Mouse (Mus musculus) CD4-positive naive resting alpha-beta T cell, adult 76 days (primary cell): Measurements from ENCODE around the gene Khsrp. TPM values are rescaled to one million over a fixed set of nuclear protein-coding genes. Genes with fewer than 3 reads are reported as not detected.

ENCODE experiments used
- total RNA-seq: library from RNA; stranded (reverse); gene quantifications from one replicate; pipeline ENCODE4 v1.2.4, GENCODE M21; 2023

Khsrp gene
- total RNA-seq, result 118 TPM

GRCm38 (mm10) chr17:57030931-57031660 lies at the start of gene Khsrp:
Gene Khsrp, minus strand, starts transcription at chr17:57031522.

DNA sequence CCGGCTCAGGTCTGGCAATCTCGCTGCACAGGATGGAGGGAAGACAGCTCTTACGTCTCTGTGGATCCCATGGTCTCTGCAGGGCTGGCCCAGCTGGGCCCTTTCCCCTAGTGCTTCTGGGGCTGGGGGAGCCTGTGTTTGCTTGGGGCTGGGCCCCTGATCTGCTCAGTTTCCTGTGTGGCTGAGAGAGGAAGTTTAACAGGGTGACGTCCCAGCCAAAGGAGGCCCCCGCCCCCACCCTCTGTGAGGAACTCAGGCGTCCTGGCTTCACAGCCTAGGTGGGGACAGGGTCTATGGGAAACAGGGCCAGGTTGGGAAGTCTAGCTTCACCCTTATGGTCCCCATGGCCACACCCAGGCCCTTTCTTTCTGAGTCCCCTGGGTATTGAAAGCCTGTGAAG lies 47.0 kb upstream of the Khsrp start, which contains the start of gene Dennd1c:
Gene Dennd1c (minus strand): TSS at position 179 of the 400 bp plus-strand sequence.

DNA sequence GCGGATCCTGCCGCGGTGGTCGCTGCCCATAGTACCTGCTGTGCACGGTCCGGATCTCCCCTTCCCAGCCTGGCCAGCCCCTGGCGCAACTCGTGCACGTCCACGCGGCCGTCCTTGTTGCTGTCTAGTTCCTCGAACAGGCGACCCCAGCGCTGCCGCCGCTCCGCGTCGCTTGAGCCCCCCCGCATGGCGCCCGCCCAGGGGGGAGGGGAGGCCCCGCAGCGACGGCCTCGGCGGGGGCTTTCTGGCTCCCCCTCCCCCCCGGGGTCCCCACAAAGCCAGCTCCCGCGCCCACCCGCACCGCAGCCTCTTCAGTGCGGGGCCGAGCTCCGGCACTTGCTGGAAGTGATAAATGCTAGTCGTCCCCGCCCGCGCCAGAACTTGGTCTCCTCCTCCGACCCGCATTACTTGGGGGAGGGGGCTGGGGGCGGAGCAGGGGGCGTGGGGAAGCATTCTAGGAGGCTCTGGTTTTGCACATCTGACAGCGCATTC lies 28.2 kb upstream of the Khsrp start, which contains the start of gene Slc25a23:
Gene Slc25a23 (minus strand): TSS at position 378 of the 492 bp plus-strand sequence.

GRCm38 (mm10) chr17:57058891-57059485 lies 27.7 kb upstream of the Khsrp start, which contains the start of gene Crb3:
Gene Crb3, plus strand, starts transcription at chr17:57059105.

GRCm38 (mm10) chr17:57041554-57041953 lies 10.2 kb upstream of the Khsrp start, which contains the start of gene Slc25a41:
Gene Slc25a41, minus strand, starts transcription at chr17:57041654.

DNA sequence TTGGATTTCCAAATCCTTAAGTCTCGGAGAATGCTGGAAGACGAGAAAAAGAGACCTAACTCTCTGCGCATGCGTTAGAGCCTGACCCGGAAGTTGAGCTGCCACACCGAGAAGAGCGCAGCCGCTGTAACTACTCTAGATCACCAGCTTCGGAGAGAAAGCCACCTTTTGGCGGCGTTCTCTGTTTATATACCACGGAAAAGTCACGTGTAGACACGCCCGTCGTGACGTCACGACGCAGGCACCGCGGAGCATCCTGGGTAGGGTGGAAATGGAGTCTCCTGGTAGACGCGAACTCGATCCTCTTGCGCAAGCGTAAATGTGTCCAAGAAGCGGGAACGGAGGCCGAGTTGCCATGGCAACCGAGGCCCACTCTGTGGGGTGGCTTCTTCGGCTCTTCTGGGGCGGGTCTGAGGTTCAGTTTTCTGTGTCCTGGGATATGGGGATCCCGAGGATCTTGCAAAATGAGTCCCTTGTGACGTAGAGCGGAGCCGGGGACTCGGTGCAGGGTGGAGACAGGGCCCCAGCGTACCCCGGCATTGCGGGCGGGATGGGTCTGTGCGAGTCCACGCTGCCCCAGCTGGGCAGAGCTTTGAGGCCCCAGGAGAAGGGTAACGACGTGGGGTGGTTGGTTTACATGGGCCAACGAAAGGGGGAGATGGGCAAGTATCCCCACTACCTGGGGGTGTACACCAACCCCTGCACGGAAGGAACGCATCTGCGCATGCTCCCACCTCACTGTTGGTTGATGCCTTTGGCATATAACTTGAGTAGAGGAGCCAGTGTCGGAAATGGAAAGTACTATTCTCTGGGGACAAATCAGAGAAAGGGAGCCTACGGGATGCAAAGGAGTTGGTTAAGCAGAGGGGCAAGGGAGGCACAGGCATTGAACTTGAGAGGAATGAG lies 19.8 kb downstream of the Khsrp start, which contains the start of the genes Gtf2f1 and Gm17949:
Gene Gtf2f1 (minus strand): TSS at position 53 of the 906 bp plus-strand sequence.
Gene Gm17949 (plus strand): TSS at position 234 of the 906 bp plus-strand sequence.

DNA sequence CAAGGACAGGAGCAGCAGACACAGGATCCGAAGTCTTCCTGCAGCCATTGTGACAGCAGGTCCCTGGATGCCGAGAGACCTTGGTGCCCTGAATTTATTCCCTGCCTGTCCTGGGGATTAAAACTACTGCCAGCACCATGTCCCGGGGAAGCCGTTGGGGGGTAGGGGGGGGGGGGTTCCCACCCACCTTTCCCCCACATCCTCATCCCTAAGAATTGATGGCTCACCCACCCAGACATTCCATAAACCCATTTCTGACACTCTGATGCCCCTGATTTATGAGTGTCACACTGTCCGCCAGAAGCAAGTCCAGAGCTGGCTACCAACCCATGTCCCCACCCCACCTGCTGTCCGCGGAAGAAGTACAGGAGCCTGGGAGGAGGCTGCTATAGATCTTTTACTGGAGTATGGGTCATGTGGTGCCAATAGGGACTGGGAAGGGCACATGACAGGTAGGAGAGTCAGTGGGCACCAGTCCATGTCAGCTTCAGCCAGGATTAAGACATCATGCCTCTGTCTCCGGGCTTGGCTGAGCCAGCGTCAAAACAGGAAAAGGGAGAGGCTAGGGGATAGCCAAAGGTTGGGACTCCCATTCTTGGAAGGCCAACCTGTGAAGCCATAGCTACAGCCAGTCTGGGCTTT lies 31.2 kb downstream of the Khsrp start, which contains the start of gene Pspn:
Gene Pspn (minus strand): TSS at position 51 of the 642 bp plus-strand sequence.

DNA sequence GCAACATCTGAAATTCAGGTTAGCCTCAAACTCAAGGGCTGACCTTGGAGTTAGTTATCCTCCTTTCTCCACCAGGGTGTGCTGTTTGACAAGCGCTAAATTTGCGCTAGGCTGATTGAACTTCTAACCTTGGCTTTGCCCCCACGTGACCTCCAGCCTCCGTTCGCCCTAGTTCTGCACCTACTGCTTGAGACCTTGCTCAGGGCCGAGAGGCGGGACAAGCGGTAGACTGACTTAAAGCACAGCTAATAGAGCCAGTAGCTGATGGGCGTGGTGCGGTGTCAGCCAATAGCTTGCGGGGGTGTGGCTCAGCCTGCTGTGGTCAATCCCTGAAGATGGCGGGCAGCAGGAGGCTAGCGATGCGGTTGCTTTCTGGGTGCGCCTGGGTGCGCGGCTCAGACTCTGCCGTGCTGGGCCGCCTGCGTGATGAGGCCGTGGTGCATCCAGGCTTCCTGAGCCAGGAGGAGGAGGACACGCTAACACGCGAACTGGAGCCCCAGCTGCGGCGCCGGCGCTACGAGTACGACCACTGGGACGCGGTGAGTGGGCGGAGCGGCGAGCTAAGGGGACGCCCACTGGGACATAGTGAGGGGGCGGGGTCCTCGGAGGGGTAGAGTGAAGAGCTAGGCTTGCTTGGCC lies 34.2 kb downstream of the Khsrp start, which contains the start of gene Alkbh7:
Gene Alkbh7 (plus strand): TSS at position 311 of the 639 bp plus-strand sequence.

GRCm38 (mm10) chr17:56990115-56990746 lies 41.1 kb downstream of the Khsrp start, which contains the start of gene Clpp:
Gene Clpp, plus strand, starts transcription at chr17:56990305.

DNA sequence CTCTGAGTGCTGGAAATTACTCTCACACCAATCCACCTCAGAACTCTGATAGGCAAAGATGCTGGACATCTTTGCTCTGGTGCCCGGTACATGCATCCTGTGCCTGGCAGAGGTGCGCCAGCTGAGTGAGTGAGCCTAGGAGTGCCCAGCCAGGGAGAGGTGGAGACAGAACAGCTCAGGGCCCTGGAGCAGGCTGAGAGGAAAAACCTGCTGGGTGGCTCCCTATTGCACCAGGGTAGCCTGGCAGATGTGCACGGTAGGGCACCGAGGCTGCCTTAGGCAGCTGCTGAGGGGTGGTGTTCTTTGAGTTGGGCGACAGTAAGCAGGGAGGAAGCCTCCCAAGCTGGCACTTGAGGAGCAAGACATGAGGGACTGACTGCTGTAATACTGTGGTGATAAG lies 49.3 kb downstream of the Khsrp start, which contains the start of gene Acer1:
Gene Acer1 (minus strand): TSS at position 114 of the 400 bp plus-strand sequence.

Other genes starting within 250 kb of the Khsrp start
- gene Rfx2, start 200.5 kb downstream of the Khsrp start, total RNA-seq, result 11.5 TPM
- not detected for gene Acsbg2, start 157.1 kb downstream of the Khsrp start, total RNA-seq
- gene 1700061G19Rik, start 156.0 kb downstream of the Khsrp start, total RNA-seq, result 0.47 TPM
- 32.9 TPM for gene Mllt1, start 96.1 kb downstream of the Khsrp start, total RNA-seq
- not detected for gene Acer1, start 49.4 kb downstream of the Khsrp start, total RNA-seq
- gene Clpp, start 41.2 kb downstream of the Khsrp start, total RNA-seq, result 19.8 TPM
- 9.5 TPM for gene Alkbh7, start 34.2 kb downstream of the Khsrp start, total RNA-seq
- not detected for gene Pspn, start 31.5 kb downstream of the Khsrp start, total RNA-seq
- gene Gtf2f1, start 20.2 kb downstream of the Khsrp start, total RNA-seq, result 64.2 TPM
- not detected for gene Gm17949, start 20.1 kb downstream of the Khsrp start, total RNA-seq
- not detected for gene Slc25a41, start 10.1 kb upstream of the Khsrp start, total RNA-seq
- gene Crb3, start 27.6 kb upstream of the Khsrp start, total RNA-seq, result 2.2 TPM
- 26.8 TPM for gene Slc25a23, start 28.3 kb upstream of the Khsrp start, total RNA-seq
- gene Dennd1c, start 47.0 kb upstream of the Khsrp start, total RNA-seq, result 119 TPM
- 2.1 TPM for gene Tubb4a, start 56.3 kb upstream of the Khsrp start, total RNA-seq
- gene Tnfsf9, start 73.8 kb upstream of the Khsrp start, total RNA-seq, result 0.88 TPM
- gene Cd70, start 118.3 kb upstream of the Khsrp start, total RNA-seq, result not detected
- 0.50 TPM for gene Tnfsf14, start 162.7 kb upstream of the Khsrp start, total RNA-seq
- gene C3, start 196.6 kb upstream of the Khsrp start, total RNA-seq, result 2.7 TPM
- 33.2 TPM for gene Gpr108, start 216.9 kb upstream of the Khsrp start, total RNA-seq
- gene Trip10, start 217.9 kb upstream of the Khsrp start, total RNA-seq, result 3.5 TPM
- gene Vav1, start 247.6 kb upstream of the Khsrp start, total RNA-seq, result 148 TPM